Mouse (Mus musculus) limb, embryonic 14.5 days (tissue): ENCODE data around the gene Pam16. TPM values are rescaled to one million over a fixed set of nuclear protein-coding genes. Genes with fewer than 3 reads are reported as not detected.

ENCODE experiments used
- ATAC-seq: fragments of 200-750 bp; cut with Nextera tagmentation; 2 replicates; pipeline ENCODE4 v1.8.0; 2017; ENCODE audit warnings: low read depth, moderate number of reproducible peaks, moderate TSS enrichment; ENCODE audit not compliant: low FRiP score
- DNase-seq: peaks from one replicate; pipeline ENCODE4 v3.0.0-alpha.2; 2015; ENCODE audit warnings: low spot score
- H3K27ac ChIP-seq: fragments of 300-500 bp; sonication (generic); replicated peaks from 2 replicates; pipeline ENCODE4 v1.5.1; 2014; ENCODE audit warnings: low read depth, mild to moderate bottlenecking, low read length, moderate library complexity, mixed read lengths
- H3K27me3 ChIP-seq: fragments of 300-500 bp; sonication (generic); 2 replicates; pipeline ENCODE4 v1.6.1; 2014; ENCODE audit warnings: low read length, mixed read lengths; ENCODE audit not compliant: control insufficient read depth, insufficient read depth
- H3K36me3 ChIP-seq: fragments of 300-500 bp; sonication (generic); 2 replicates; pipeline ENCODE4 v1.6.1; 2014; ENCODE audit warnings: mild to moderate bottlenecking, low read length, moderate library complexity, mixed read lengths; ENCODE audit not compliant: control insufficient read depth, insufficient read depth
- H3K4me1 ChIP-seq: fragments of 300-500 bp; sonication (generic); 2 replicates; pipeline ENCODE4 v1.6.1; 2014; ENCODE audit warnings: antibody characterized with exemption, low read length, mixed read lengths; ENCODE audit not compliant: control insufficient read depth, insufficient read depth
- H3K4me2 ChIP-seq: fragments of 300-500 bp; sonication (generic); replicated peaks from 2 replicates; pipeline ENCODE4 v1.6.1; 2014; ENCODE audit warnings: low read depth, mild to moderate bottlenecking, low read length, moderate library complexity; ENCODE audit not compliant: severe bottlenecking
- H3K4me3 ChIP-seq: fragments of 300-500 bp; sonication (generic); replicated peaks from 2 replicates; pipeline ENCODE4 v1.5.1; 2014; ENCODE audit warnings: low read length
- H3K9ac ChIP-seq: fragments of 300-500 bp; sonication (generic); 2 replicates; pipeline ENCODE4 v1.6.1; 2014; ENCODE audit warnings: mild to moderate bottlenecking, low read depth, low read length, moderate library complexity; ENCODE audit not compliant: severe bottlenecking
- H3K9me3 ChIP-seq: fragments of 300-500 bp; sonication (generic); 2 replicates; pipeline ENCODE4 v1.6.1; 2016; ENCODE audit warnings: low read length; ENCODE audit not compliant: control insufficient read depth
- POLR2A ChIP-seq: fragments of 200-500 bp; IDR thresholded peaks from 2 replicates; pipeline ENCODE4 v1.8.0; 2012; ENCODE audit warnings: inconsistent platforms, mild to moderate bottlenecking, moderate library complexity, borderline replicate concordance; ENCODE audit not compliant: insufficient read depth, insufficient read length; ENCODE audit errors: extremely low read depth
- WGBS: fragments of 180-500 bp; shearing (Covaris S2); extraction: QIAGEN DNeasy Blood & Tissue Kit; methylation state at CpG from one replicate; pipeline ENCODE4 v1.1.7; 2014; 5-methylcytosine and 5-hydroxymethylcytosine counted together
- polyA plus RNA-seq, 2 experiments: library from polyadenylated mRNA; depleted of rRNA in 1 of 2; stranded (reverse) in 1 of 2; unstranded in 1 of 2; fragments of >200 nt; fragmentation: Nextera tagmentation in 1 of 2; extraction: Ambion mirVana in 1 of 2; gene quantifications; 2 replicates each; pipeline versions ENCODE4 v1.2.1 to v1.2.3; 2012 to 2014

The Pam16 gene
- polyA plus RNA-seq, 2 experiments = 80.1 to 92.5 TPM

- Histone ChIP-seq H3K4me2 (peak within 1 kb of the TSS; percentile 95), H3K9me3 (no peaks in the 10 kb centered on the region), H3K9ac (peak within 1 kb of the TSS; percentile 96), H3K27me3 (no peaks in the 10 kb centered on the region), H3K4me3 (peak within 1 kb of the TSS; percentile 90), H3K4me1 (peaks cover 50% of the 10 kb centered on the region), H3K36me3 (peaks cover 20% of the 10 kb centered on the region), H3K27ac (peak within 1 kb of the TSS; percentile 91)
- WGBS = 0% methylated on average over 9 of the region's 74 CpGs
- peak; percentile 92 for DNase-seq
- ATAC-seq = peak; percentile 92
- TF ChIP-seq POLR2A = 0 out of 2 replicates have a peak, but pooled peaks have one; percentile 35
Observed at GRCm38 (mm10) chr16:4593971-4594813, 30.6 kb downstream of the Pam16 start, which contains the start of gene Glis2. TSS of gene Glis2 (plus strand) at chr16:4594713.

- DNase-seq (peak; percentile 85), ATAC-seq (no peak)
- WGBS = 13% methylated on average over 32 of the region's 32 CpGs
- peaks cover 20% of the 10 kb centered on the region for H3K36me3 ChIP-seq
- TF ChIP-seq POLR2A = no peak
- H3K4me2 ChIP-seq = peak overlapping the region; percentile 95
- H3K4me1 ChIP-seq = peaks cover 40% of the 10 kb centered on the region
- no peaks in the 10 kb centered on the region for H3K27me3 ChIP-seq
- no peaks in the 10 kb centered on the region for H3K9me3 ChIP-seq
- peak overlapping the region; percentile 91 for H3K27ac ChIP-seq
- H3K9ac ChIP-seq = peak overlapping the region; percentile 96
- H3K4me3 ChIP-seq = peak overlapping the region; percentile 90
Observed at GRCm38 (mm10) chr16:4592909-4593875, 31.6 kb downstream of the Pam16 start.

- 95% methylated on average over 9 of the region's 9 CpGs for WGBS
Observed at GRCm38 (mm10) chr16:4590236-4590635, 34.6 kb downstream of the Pam16 start.

GRCm38 (mm10) chr16:4587516-4588210 lies 37.1 kb downstream of the Pam16 start:
- 59% methylated on average over 5 of the region's 5 CpGs for WGBS
- no peak for ATAC-seq
- no peak overlapping the region; the same call in 1 of the 2 replicates for H3K9ac ChIP-seq

More at GRCm38 (mm10) chr16:4590236-4590635, 34.6 kb downstream of the Pam16 start:
- TF ChIP-seq POLR2A = no peak
- H3K4me3 ChIP-seq = no peak overlapping the region
- H3K4me1 ChIP-seq = peaks cover 33% of the 10 kb centered on the region
- no peaks in the 10 kb centered on the region for H3K27me3 ChIP-seq
- ATAC-seq (no peak), DNase-seq (no peak)
- H3K4me2 ChIP-seq = no peak overlapping the region
- no peaks in the 10 kb centered on the region for H3K9me3 ChIP-seq
- no peak overlapping the region for H3K27ac ChIP-seq
- H3K9ac ChIP-seq = no peak overlapping the region
- H3K36me3 ChIP-seq = peaks cover 18% of the 10 kb centered on the region

More at GRCm38 (mm10) chr16:4587516-4588210, 37.1 kb downstream of the Pam16 start:
- Histone ChIP-seq H3K36me3 (peaks cover 18% of the 10 kb centered on the region), H3K27me3 (no peaks in the 10 kb centered on the region), H3K9me3 (no peaks in the 10 kb centered on the region), H3K4me3 (no peak overlapping the region), H3K4me2 (no peak overlapping the region), H3K27ac (peak overlapping the region; percentile 90), H3K4me1 (peaks cover 23% of the 10 kb centered on the region)
- DNase-seq = no peak
- TF ChIP-seq POLR2A = no peak
